Mouse (Mus musculus) adipocyte (in vitro differentiated cells): ENCODE data around the gene 1700067K01Rik.
"Not testable (repeated sequence)": the region's sequence is repeated elsewhere in the genome, so short reads cannot be mapped to it uniquely, and the experiment has no call there.

Experiments
- DNase-seq: peaks from one replicate; pipeline ENCODE4 v3.0.0-alpha.2; 2016; ENCODE audit warnings: low spot score

The 1700067K01Rik gene

DNA sequence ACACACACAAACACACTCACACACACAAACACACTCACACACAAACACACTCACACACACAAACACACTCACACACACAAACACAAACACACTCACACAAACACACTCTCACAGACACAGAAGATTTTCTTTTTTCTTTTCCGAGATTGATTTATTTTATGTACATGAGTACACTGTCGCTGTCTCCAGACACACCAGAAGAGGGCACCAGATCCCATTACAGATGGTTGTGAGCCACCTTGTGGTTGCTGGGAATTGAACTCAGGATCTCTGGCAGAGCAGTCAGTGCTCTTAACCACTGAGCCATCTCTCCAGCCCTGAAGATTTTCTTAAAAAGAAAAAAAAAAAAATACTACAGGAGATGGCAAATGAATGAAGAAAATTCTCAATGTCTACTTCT is 18.1 kb upstream of the 1700067K01Rik start:
- not testable (repeated sequence) for DNase-seq

DNA sequence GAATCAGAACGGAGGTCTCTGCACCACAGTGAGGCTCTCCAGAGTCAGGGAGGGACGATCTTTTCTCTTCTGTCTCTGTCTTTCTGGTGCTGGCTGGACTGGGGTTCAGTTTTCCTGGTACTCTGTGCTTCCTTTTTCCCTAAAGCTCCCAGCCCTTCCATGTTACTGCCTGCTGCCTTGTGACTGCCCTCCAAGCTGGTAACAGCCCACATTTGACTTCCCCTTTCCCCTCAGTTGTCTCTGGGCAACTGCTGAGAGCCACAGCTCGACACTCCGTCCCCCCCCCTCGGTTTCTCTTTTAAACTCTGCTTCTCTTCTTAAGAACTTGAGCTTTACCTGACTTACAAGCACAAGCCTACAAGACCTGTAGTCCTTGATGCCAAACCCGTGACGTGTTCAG is 12.1 kb upstream of the 1700067K01Rik start:
- DNase-seq, result no peak

DNA sequence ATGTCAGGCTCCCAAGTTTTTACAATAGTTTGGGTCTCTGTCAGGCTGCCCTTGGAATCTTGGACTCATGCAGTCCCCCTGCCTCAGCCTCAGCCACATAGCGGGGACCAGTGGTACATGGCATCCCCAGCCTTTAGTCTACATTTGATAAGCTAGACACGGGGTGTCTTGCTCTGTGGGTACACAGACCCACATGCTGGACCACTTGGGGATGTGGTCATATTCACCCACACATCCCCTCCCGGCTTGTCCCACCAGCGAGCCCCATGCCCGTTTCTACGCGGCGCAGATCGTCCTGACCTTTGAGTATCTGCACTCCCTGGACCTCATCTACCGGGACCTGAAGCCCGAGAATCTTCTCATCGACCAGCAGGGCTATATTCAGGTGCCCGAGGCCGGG is 11.1 kb upstream of the 1700067K01Rik start:
- DNase-seq, result no peak

DNA sequence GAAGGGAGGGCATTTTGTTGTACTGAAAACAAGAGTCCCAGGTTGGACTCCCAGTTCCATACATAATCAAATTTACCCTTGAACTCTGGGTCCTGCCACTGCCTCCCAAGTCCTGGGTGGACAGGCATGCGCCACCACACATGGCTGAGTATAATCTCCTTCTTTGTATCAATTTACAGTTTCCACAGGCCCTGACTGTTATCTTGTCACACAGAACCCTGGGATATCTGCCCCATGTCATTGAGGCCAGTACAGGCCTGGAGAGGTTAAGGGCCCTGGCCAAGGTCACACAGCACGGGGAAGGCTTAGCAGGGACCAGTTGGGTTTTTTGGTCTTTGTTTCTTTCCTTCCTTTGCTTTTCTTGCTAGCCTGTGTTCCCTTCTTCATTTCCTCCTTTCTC is 8.8 kb upstream of the 1700067K01Rik start:
- no peak for DNase-seq

DNA sequence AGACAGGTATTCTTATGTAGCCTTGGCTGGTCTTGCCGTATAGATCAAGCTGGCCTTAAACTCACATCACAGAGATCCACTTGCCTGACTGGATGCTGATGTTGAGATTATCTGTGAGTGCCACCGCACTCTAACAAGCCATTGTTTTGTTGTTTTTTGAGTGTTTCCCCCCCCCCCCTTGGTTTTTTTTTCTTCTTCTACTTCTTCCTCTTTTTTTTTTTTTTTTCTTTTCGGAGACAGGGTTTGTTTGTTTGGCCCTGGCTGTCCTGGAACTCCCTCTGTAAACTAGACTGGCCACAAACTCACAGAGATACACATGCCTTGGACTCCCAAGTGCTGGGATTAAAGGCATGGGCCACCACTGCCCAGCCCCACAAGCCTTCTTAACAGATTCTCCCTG is 7.3 kb upstream of the 1700067K01Rik start:
- DNase-seq, result no peak

DNA sequence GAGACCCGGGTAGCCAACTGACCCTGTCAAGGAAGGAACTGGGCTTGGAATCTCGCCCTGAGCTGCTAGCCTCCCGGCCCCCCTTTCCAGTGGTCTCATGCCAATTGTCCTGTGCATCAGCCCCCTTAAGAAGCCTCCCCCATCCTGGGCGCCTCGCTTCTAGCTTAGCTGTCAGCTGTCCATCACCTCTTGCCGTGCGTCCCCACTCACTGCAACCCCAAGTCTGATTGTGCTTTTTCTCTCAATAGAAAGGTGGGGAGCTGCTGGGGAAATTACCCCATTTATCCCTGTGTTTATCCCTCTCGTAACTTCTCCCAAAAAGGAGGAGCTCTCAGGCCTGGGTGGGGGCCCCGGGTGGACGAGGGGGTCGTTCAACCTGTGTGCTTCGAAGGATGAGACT is 5.3 kb upstream of the 1700067K01Rik start:
- no peak for DNase-seq

DNA sequence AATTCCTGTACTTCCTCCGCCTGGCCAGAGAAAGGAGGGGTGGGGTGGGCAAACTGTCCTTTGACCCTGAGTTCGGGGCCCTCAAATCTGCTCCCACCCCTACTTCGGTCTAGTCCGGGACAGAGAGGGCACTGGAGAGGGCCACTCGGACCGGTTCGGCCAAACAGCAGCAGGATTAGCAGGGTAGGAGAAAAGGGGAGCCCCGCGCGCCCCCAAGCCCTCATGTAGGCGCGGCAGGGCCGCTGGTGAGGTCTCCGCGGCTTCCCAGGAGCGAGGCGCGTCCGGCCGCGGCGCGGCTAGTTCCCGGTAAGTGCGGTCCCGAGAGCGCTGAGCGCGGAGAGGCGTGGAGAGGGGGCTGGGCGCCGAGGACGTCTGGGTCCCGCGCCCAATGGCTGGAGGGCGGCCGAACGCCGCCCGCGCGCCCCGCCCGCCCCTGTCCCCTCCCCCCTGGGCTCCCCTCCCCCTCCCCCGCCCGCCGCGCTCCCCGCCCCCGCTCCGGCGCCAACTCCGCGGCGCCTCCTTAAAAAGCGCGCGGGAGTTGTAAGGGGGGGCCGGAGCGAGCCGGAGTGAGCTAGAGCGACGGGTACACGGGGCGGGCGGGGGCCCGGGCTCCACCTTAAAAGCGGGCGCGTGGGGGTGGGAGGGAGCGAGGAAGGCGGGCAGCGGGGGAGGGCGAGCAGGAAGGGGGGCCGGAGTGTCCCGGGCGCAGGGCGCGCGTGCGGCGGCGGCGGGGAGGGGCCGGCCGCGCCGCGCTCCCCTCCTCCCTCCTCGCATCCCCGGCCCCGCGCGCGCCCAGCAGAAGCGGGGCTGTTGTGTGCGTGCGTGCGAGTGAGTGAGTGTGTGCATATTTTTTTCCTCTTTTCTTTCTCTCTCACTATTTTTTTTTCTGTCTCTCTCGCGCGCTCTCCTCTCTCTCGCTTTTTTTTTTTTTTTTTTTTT is 4.5 kb upstream of the 1700067K01Rik start:
- peak; percentile 95 for DNase-seq

DNA sequence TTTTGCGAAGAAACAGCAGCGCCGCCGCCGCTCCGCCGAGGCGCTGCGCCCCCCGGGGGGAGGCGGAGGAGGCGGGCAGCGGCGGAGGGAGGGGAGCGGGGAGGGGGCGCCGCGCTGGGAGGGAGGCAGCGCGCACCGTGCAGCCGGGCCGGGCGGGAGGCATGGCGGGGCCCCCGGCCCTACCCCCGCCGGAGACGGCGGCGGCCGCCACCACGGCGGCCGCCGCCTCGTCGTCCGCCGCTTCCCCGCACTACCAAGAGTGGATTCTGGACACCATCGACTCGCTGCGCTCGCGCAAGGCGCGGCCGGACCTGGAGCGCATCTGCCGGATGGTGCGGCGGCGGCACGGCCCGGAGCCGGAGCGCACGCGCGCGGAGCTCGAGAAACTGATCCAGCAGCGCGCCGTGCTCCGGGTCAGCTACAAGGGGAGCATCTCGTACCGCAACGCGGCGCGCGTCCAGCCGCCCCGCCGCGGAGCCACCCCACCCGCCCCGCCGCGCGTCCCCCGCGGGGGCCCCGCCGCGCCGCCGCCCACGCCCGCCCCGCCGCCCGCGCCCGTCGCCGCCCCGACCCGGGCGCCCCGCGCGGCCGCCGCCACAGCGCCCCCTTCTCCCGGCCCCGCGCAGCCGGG is 3.7 kb upstream of the 1700067K01Rik start, which contains the start of gene Samd1:
Samd1 (plus strand) TSS at position 162 of the 631 bp plus-strand sequence.
- DNase-seq, result peak; percentile 56

- DNase-seq, result peak; percentile 82
Observed at GRCm38 (mm10) chr8:83998231-83999056, 2.9 kb upstream of the 1700067K01Rik start.

GRCm38 (mm10) chr8:83999057-83999705 is 2.1 kb upstream of the 1700067K01Rik start:
- peak; percentile 53 for DNase-seq

DNA sequence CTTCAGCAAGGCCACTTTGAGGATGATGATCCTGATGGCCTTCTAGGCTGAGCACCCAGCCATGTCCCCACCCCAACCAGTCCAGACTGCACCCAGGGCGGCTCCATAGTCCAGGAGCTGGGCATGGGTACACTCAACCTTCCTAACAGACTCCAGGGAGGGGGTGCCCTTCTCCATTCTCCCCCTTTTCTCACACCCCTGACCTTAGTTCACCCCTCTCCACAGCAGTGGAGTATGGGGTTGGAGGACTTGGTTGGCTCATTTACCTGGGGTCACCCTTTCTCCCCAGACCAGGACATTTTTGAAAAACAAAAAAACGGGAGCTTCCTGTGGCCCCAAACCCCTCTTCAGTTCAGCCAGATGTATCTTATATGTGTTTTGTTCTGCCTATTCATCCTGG is 1.5 kb upstream of the 1700067K01Rik start:
- DNase-seq, result no peak

GRCm38 (mm10) chr8:84002957-84003611 is 1.8 kb downstream of the 1700067K01Rik start:
- peak; percentile 57 for DNase-seq

GRCm38 (mm10) chr8:84003612-84004246 is 2.4 kb downstream of the 1700067K01Rik start:
- peak; percentile 46 for DNase-seq

- DNase-seq, result peak; percentile 97
Observed at GRCm38 (mm10) chr8:84004533-84005201, 3.4 kb downstream of the 1700067K01Rik start.

DNA sequence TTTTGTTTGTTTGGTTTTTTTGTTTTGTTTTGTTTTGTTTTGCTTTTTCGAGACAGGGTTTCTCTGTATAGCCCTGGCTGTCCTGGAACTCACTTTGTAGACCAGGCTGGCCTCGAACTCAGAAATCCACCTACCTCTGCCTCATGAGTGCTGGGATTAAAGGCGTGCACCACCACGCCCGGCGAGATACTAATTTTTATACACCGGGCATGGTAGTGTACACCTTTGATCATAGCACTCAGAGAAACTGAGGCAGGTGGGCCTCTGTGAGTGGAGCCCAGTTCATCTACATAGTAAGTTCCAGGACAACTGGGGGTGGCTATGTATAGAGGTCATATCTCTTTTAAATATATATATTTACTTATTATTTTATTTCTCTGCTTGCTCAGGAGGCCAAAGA is 4.2 kb downstream of the 1700067K01Rik start:
- DNase-seq, result not testable (repeated sequence)

GRCm38 (mm10) chr8:84008362-84008761 is 7.1 kb downstream of the 1700067K01Rik start:
- no peak for DNase-seq

- peak; percentile 81 for DNase-seq
Observed at GRCm38 (mm10) chr8:84009876-84010275, 8.6 kb downstream of the 1700067K01Rik start.

- no peak for DNase-seq
Observed at GRCm38 (mm10) chr8:84010625-84011611, 9.6 kb downstream of the 1700067K01Rik start.
